Mouse (Mus musculus) intestine, embryonic 16.5 days (tissue): ENCODE measurements around the gene Ptafr. TPM values are rescaled to one million over a fixed set of nuclear protein-coding genes. Genes with fewer than 3 reads are reported as not detected.
"Not testable (repeated sequence)": the region's sequence is repeated elsewhere in the genome, so short reads cannot be mapped to it uniquely, and the experiment has no call there.

Source experiments
- ATAC-seq: fragments of 200-750 bp; cut with Nextera tagmentation; 2 replicates; pipeline ENCODE4 v1.8.0; 2017; ENCODE audit warnings: moderate TSS enrichment, moderate library complexity
- H3K27ac ChIP-seq: fragments of 300-500 bp; sonication (generic); 2 replicates; pipeline ENCODE4 v1.5.1; 2014; ENCODE audit warnings: mild to moderate bottlenecking, low read length
- H3K27me3 ChIP-seq: fragments of 300-500 bp; sonication (generic); replicated peaks from 2 replicates; pipeline ENCODE4 v1.6.1; 2014; ENCODE audit warnings: low read length, control low read depth, mixed read lengths; ENCODE audit not compliant: control insufficient read depth, insufficient read depth
- H3K36me3 ChIP-seq: fragments of 300-500 bp; sonication (generic); 2 replicates; pipeline ENCODE4 v1.6.1; 2014; ENCODE audit warnings: low read length, control low read depth; ENCODE audit not compliant: control insufficient read depth, insufficient read depth
- H3K4me1 ChIP-seq: fragments of 300-500 bp; sonication (generic); 2 replicates; pipeline ENCODE4 v1.6.1; 2014; ENCODE audit warnings: low read length, control low read depth, mixed read lengths; ENCODE audit not compliant: control insufficient read depth, insufficient read depth
- H3K4me2 ChIP-seq: fragments of 300-500 bp; sonication (generic); 2 replicates; pipeline ENCODE4 v1.6.1; 2014; ENCODE audit warnings: low read depth, low read length, control low read depth
- H3K4me3 ChIP-seq: fragments of 300-500 bp; sonication (generic); 2 replicates; pipeline ENCODE4 v1.5.1; 2014; ENCODE audit warnings: mild to moderate bottlenecking, low read length
- H3K9ac ChIP-seq: fragments of 300-500 bp; sonication (generic); 2 replicates; pipeline ENCODE4 v1.6.1; 2014; ENCODE audit warnings: low read depth, low read length
- H3K9me3 ChIP-seq: fragments of 300-500 bp; sonication (generic); 2 replicates; pipeline ENCODE4 v1.6.1; 2016; ENCODE audit warnings: low read length, control low read depth; ENCODE audit not compliant: control insufficient read depth
- WGBS: fragments of 180-500 bp; shearing (Covaris S2); extraction: QIAGEN DNeasy Blood & Tissue Kit; methylation state at CpG from one replicate; pipeline ENCODE4 v1.1.7; 2014; 5-methylcytosine and 5-hydroxymethylcytosine counted together
- polyA plus RNA-seq: library from polyadenylated mRNA; unstranded; fragments of >200 nt; fragmentation: Nextera tagmentation; extraction: Ambion mirVana; gene quantifications from 2 replicates; pipeline ENCODE4 v1.2.1, GENCODE M21; 2015

The Ptafr gene
- polyA plus RNA-seq, 1 experiment from 2014 or later, result 1.5 TPM

DNA sequence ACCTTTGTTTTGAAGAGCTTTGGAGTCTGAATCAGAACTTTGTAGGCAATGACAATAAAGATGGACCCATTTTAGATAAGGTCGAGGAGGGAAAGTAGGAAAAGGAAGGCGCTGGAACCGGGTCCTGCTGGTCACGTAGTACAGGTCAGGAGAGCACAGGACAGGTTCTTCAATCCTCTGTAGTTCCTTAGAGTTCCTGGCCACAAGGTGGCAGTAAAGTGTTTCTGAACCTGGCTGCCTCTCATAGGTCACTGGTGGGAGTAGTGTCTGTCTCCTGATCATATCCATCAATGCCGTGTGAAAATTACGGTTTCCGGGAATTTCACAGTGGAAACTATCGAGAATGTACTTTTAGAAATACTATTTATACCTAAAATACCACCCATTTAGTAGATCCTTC lies 18.0 kb upstream of the Ptafr start:
- Histone ChIP-seq H3K9ac (no peak overlapping the region), H3K36me3 (peaks cover 23% of the 10 kb centered on the region), H3K4me3 (no peak overlapping the region), H3K4me2 (no peak overlapping the region), H3K9me3 (no peaks in the 10 kb centered on the region), H3K27me3 (no peaks in the 10 kb centered on the region), H3K4me1 (no peaks in the 10 kb centered on the region), H3K27ac (no peak overlapping the region)
- 25% methylated on average over 8 of the region's 8 CpGs for WGBS
- 0 out of 2 replicates have a peak, but pooled peaks have one; percentile 70 for ATAC-seq

GRCm38 (mm10) chr4:132554221-132554620 lies 9.6 kb upstream of the Ptafr start:
- WGBS, result 65% methylated on average over 5 of the region's 5 CpGs
- Histone ChIP-seq H3K4me3 (no peak overlapping the region), H3K36me3 (peaks cover 15% of the 10 kb centered on the region), H3K27ac (peak overlapping the region; percentile 51), H3K27me3 (no peaks in the 10 kb centered on the region), H3K4me1 (peaks cover 9% of the 10 kb centered on the region; the same call in 1 of the 2 replicates), H3K9ac (no peak overlapping the region), H3K9me3 (no peaks in the 10 kb centered on the region), H3K4me2 (no peak overlapping the region)
- 0 out of 2 replicates have a peak, but pooled peaks have one; percentile 13 for ATAC-seq

GRCm38 (mm10) chr4:132554653-132555052 lies 9.2 kb upstream of the Ptafr start:
- H3K36me3 ChIP-seq, result peaks cover 15% of the 10 kb centered on the region
- no peaks in the 10 kb centered on the region for H3K27me3 ChIP-seq
- H3K9me3 ChIP-seq, result no peaks in the 10 kb centered on the region
- 0 out of 2 replicates have a peak, but pooled peaks have one; percentile 16 for ATAC-seq
- peaks cover 9% of the 10 kb centered on the region; the same call in 1 of the 2 replicates for H3K4me1 ChIP-seq
- peak overlapping the region; percentile 51 for H3K27ac ChIP-seq
- no peak overlapping the region for H3K4me3 ChIP-seq
- no peak overlapping the region for H3K9ac ChIP-seq
- 69% methylated on average over 8 of the region's 8 CpGs for WGBS
- H3K4me2 ChIP-seq, result no peak overlapping the region

DNA sequence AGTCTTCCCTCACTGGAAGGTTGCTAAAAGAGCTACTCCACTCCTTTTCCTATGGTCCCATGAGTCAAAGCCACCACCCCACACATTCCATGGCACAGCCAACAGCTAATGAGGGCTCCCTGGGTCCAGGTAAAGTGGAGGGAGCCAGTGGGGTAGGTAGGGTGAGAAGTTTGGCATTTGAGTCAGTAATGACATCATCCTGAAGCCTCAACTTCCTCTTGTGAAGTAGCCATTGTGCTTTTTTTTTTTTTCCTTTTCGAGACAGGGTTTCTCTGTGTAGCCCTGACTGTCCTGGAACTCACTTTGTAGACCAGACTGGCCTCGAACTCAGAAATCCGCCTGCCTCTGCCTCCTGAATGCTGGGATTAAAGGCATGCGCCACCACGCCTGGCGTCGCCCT lies 8.3 kb upstream of the Ptafr start:
- ATAC-seq, H3K4me3 ChIP-seq, H3K9ac ChIP-seq, H3K9me3 ChIP-seq, H3K4me1 ChIP-seq, H3K27ac ChIP-seq, H3K27me3 ChIP-seq, H3K4me2 ChIP-seq: not testable (repeated sequence)
- H3K36me3 ChIP-seq, result peaks cover 13% of the 10 kb centered on the region
- WGBS, result 91% methylated on average over 7 of the region's 7 CpGs

DNA sequence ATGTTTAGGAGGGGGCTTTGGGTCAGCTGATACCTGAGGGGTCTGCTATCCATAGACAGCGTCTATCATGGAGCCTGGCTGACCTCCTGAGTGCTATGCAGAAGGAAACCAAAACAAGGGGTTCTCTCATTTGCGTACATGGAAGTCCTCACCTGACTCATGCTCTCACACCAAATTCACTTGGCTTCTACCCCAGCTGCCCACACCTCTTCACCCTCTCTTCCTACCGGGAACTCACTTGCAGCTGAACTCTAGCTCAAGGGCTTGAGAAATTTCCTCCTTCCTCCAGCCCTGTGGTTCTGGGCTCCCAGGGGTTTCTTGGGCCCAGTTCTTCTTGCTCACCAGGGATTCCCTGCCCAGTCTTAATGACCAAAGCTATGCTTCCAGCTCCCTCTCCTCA lies 606 bp upstream of the Ptafr start:
- no peak overlapping the region for H3K27ac ChIP-seq
- 76% methylated on average over 3 of the region's 3 CpGs for WGBS
- no peaks in the 10 kb centered on the region for H3K36me3 ChIP-seq
- H3K9me3 ChIP-seq, result no peaks in the 10 kb centered on the region
- H3K4me3 ChIP-seq, result no peak overlapping the region
- no peak for ATAC-seq
- H3K4me2 ChIP-seq, result no peak overlapping the region
- 0 out of 2 replicates have a peak overlapping the region, but pooled peaks have one; percentile 35 for H3K9ac ChIP-seq
- H3K4me1 ChIP-seq, result peaks cover 18% of the 10 kb centered on the region; the same call in 1 of the 2 replicates
- no peaks in the 10 kb centered on the region for H3K27me3 ChIP-seq

GRCm38 (mm10) chr4:132565089-132565747 lies 1.4 kb downstream of the Ptafr start:
- ATAC-seq, result peak; percentile 81
- H3K36me3 ChIP-seq, result no peaks in the 10 kb centered on the region
- no peak overlapping the region for H3K9ac ChIP-seq
- H3K9me3 ChIP-seq, result no peaks in the 10 kb centered on the region
- peaks cover 18% of the 10 kb centered on the region; the same call in 1 of the 2 replicates for H3K4me1 ChIP-seq
- 73% methylated on average over 12 of the region's 12 CpGs for WGBS
- H3K27ac ChIP-seq, result no peak overlapping the region
- no peaks in the 10 kb centered on the region for H3K27me3 ChIP-seq
- H3K4me2 ChIP-seq, result no peak overlapping the region
- H3K4me3 ChIP-seq, result peak overlapping the region; percentile 2; the same call in 1 of the 2 replicates

GRCm38 (mm10) chr4:132567361-132567779 lies 3.5 kb downstream of the Ptafr start:
- Histone ChIP-seq H3K4me1 (peaks cover 21% of the 10 kb centered on the region; the same call in 1 of the 2 replicates), H3K27ac (no peak overlapping the region), H3K9me3 (no peaks in the 10 kb centered on the region), H3K4me3 (no peak overlapping the region), H3K4me2 (no peak overlapping the region), H3K36me3 (no peaks in the 10 kb centered on the region), H3K9ac (no peak overlapping the region), H3K27me3 (no peaks in the 10 kb centered on the region)
- 63% methylated on average over 9 of the region's 9 CpGs for WGBS
- no peak for ATAC-seq

DNA sequence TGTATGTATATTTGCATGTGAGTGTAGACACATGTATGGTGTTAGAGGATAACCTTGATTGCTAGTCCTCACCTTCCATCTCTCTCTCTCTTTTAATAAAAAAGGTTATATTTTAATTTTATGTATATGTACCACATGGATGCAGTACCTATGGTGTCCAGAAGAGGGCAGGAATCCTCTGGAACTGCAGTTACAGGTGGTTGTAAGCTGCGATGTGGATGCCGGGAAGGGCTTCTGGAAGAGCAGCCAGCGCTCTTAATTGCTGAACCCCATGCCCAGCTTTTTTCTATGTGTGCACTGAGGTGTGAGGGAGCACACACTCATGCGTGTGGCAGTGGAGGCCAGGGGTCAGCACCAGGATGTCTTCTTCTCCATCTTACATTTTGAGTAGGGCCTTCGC lies 5.2 kb downstream of the Ptafr start:
- 89% methylated on average over 5 of the region's 5 CpGs for WGBS
- H3K4me3 ChIP-seq, result no peak overlapping the region
- H3K36me3 ChIP-seq, result no peaks in the 10 kb centered on the region
- H3K27ac ChIP-seq, result no peak overlapping the region
- ATAC-seq, result no peak
- no peaks in the 10 kb centered on the region for H3K9me3 ChIP-seq
- H3K4me1 ChIP-seq, result peaks cover 14% of the 10 kb centered on the region; the same call in 1 of the 2 replicates
- no peak overlapping the region for H3K9ac ChIP-seq
- H3K4me2 ChIP-seq, result no peak overlapping the region
- no peaks in the 10 kb centered on the region for H3K27me3 ChIP-seq

DNA sequence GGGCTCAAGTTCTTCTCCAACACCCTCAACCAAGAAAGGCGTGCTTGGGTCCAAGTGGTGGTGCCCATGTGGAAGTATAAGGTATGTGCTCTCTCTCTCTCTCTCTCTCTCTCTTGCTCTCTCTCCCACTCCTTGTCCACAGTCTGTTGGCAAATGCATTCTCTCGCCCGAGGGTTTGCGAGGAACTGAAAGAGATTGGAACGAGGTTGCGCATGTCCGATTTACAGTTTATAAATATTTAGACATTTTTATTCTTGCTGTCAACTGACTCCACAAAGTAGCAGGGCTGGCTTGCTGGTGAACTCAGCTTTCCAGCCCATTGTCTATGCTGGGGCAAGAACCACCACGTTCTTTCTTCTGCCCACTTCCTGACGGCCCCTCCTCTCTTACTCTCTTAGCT lies 7.3 kb downstream of the Ptafr start:
- Histone ChIP-seq H3K27me3 (no peaks in the 10 kb centered on the region), H3K9me3 (no peaks in the 10 kb centered on the region), H3K4me3 (no peak overlapping the region), H3K9ac (no peak overlapping the region), H3K27ac (peak overlapping the region; percentile 74), H3K4me2 (no peak overlapping the region), H3K36me3 (no peaks in the 10 kb centered on the region), H3K4me1 (peaks cover 3% of the 10 kb centered on the region; the same call in 1 of the 2 replicates)
- ATAC-seq, result peak; percentile 46
- WGBS, result 46% methylated on average over 9 of the region's 9 CpGs
